Mouse (Mus musculus) lung, postnatal 0 days (tissue): ENCODE measurements around the gene Stx7.

Experiments
- CTCF ChIP-seq: IDR thresholded peaks from 2 replicates; pipeline ENCODE4 v1.5.1; 2016; ENCODE audit warnings: antibody characterized with exemption, mild to moderate bottlenecking
- EP300 ChIP-seq: IDR thresholded peaks from 2 replicates; pipeline ENCODE4 v1.6.1; 2016; ENCODE audit warnings: antibody characterized with exemption, mild to moderate bottlenecking, control low read depth

- peak; percentile 65 for TF ChIP-seq CTCF
- no peak for TF ChIP-seq EP300
Measured at GRCm38 (mm10) chr10:24191977-24192376, 42.9 kb downstream of the Stx7 start.
